Mouse (Mus musculus): Measurements from ENCODE around the gene Palm.

- TF ChIP-seq POLR2A (IDR thresholded peaks at IDR 0.05; ENCODE audit: borderline replicate concordance, low read depth, low read length) (no peak), CTCF (IDR thresholded peaks at IDR 0.05; ENCODE audit: low read depth, low read length) (no peak)
Measured at GRCm38 (mm10) chr10:79781956-79782355, 11.4 kb upstream of the Palm start.
